Mouse (Mus musculus) kidney, adult 2 months (tissue): ENCODE results near the gene Fam3c. TPM values are rescaled to one million over a fixed set of nuclear protein-coding genes. Genes with fewer than 3 reads are reported as not detected.

Experiments
- DNase-seq: peaks from one replicate; pipeline ENCODE4 v3.0.0; 2021
- H3K27ac ChIP-seq: fragments of 200-500 bp; 2 replicates; pipeline ENCODE4 v1.5.1; 2012; ENCODE audit warnings: low read depth, low read length, control low read depth, inconsistent platforms; ENCODE audit not compliant: insufficient read depth
- H3K27me3 ChIP-seq: fragments of 200-500 bp; replicated peaks from 2 replicates; pipeline ENCODE4 v1.6.1; 2012; ENCODE audit warnings: mild to moderate bottlenecking, moderate library complexity, low read length, inconsistent platforms; ENCODE audit not compliant: control insufficient read depth, insufficient read depth
- H3K36me3 ChIP-seq: fragments of 200-500 bp; 2 replicates; pipeline ENCODE4 v1.6.1; 2012; ENCODE audit warnings: mild to moderate bottlenecking, moderate library complexity, low read length, inconsistent platforms; ENCODE audit not compliant: control insufficient read depth, insufficient read depth
- H3K4me1 ChIP-seq: fragments of 200-500 bp; 2 replicates; pipeline ENCODE4 v1.6.1; 2011; ENCODE audit warnings: low read length; ENCODE audit not compliant: control insufficient read depth, insufficient read depth
- H3K4me3 ChIP-seq: fragments of 200-500 bp; 2 replicates; pipeline ENCODE4 v1.5.1; 2011; ENCODE audit warnings: mild to moderate bottlenecking, low read depth, low read length, control low read depth; ENCODE audit not compliant: insufficient read depth
- CTCF ChIP-seq: fragments of 200-500 bp; conservative IDR thresholded peaks from 2 replicates; pipeline ENCODE4 v1.5.1; 2011; ENCODE audit warnings: low read depth, mild to moderate bottlenecking, control low read depth, low read length, moderate library complexity, mixed read lengths; ENCODE audit not compliant: insufficient read depth, insufficient read length
- POLR2A ChIP-seq: fragments of 200-500 bp; IDR thresholded peaks from one replicate; pipeline ENCODE4 v1.6.1; 2011; ENCODE audit warnings: low read depth, low read length, control low read depth
- WGBS: fragments of 180-500 bp; shearing (Covaris S2); methylation state at CpG from one replicate; pipeline ENCODE4 v1.1.7; 2018; 5-methylcytosine and 5-hydroxymethylcytosine counted together
- polyA plus RNA-seq: library from polyadenylated mRNA; depleted of rRNA; stranded (reverse); fragments of >200 nt; gene quantifications from 2 replicates; pipeline ENCODE4 v1.2.3, GENCODE M21; 2012

The Fam3c gene
- polyA plus RNA-seq, 1 experiment = 5.3 TPM

- Histone ChIP-seq H3K4me3 (no peak overlapping the region), H3K27ac (no peak overlapping the region), H3K27me3 (peaks cover 4% of the 10 kb centered on the region), H3K36me3 (no peaks in the 10 kb centered on the region), H3K4me1 (no peaks in the 10 kb centered on the region; the same call in 1 of the 2 replicates)
- DNase-seq = no peak
- WGBS = 73% methylated on average over 3 of the region's 3 CpGs
- no peak for TF ChIP-seq CTCF
- TF ChIP-seq POLR2A = no peak
Measured at GRCm38 (mm10) chr6:22293922-22294321, 62.1 kb downstream of the Fam3c start.

GRCm38 (mm10) chr6:22292056-22292455 is 64.0 kb downstream of the Fam3c start:
- DNase-seq = no peak
- no peak overlapping the region for H3K27ac ChIP-seq
- TF ChIP-seq CTCF = no peak
- TF ChIP-seq POLR2A = no peak
- peaks cover 4% of the 10 kb centered on the region for H3K27me3 ChIP-seq
- 39% methylated on average over 4 of the region's 4 CpGs for WGBS
- no peaks in the 10 kb centered on the region for H3K36me3 ChIP-seq
- no peak overlapping the region for H3K4me3 ChIP-seq
- H3K4me1 ChIP-seq = no peaks in the 10 kb centered on the region; the same call in 1 of the 2 replicates

GRCm38 (mm10) chr6:22290790-22291189 is 65.3 kb downstream of the Fam3c start:
- H3K36me3 ChIP-seq = no peaks in the 10 kb centered on the region
- H3K4me3 ChIP-seq = no peak overlapping the region
- no peak for DNase-seq
- WGBS = 84% methylated on average over 8 of the region's 8 CpGs
- no peaks in the 10 kb centered on the region for H3K4me1 ChIP-seq
- peaks cover 4% of the 10 kb centered on the region for H3K27me3 ChIP-seq
- H3K27ac ChIP-seq = no peak overlapping the region
- TF ChIP-seq CTCF (no peak), POLR2A (no peak)

- peaks cover 4% of the 10 kb centered on the region for H3K27me3 ChIP-seq
- TF ChIP-seq CTCF (no peak), POLR2A (no peak)
- DNase-seq = no peak
- no peak overlapping the region for H3K4me3 ChIP-seq
- H3K4me1 ChIP-seq = no peaks in the 10 kb centered on the region
- WGBS = 7% methylated on average over 21 of the region's 21 CpGs
- no peaks in the 10 kb centered on the region for H3K36me3 ChIP-seq
- no peak overlapping the region for H3K27ac ChIP-seq
Measured at GRCm38 (mm10) chr6:22289461-22290021, 66.5 kb downstream of the Fam3c start.

GRCm38 (mm10) chr6:22288737-22289460 is 67.1 kb downstream of the Fam3c start:
- WGBS = 3% methylated on average over 38 of the region's 38 CpGs
- no peaks in the 10 kb centered on the region for H3K4me1 ChIP-seq
- no peak for DNase-seq
- no peak overlapping the region for H3K4me3 ChIP-seq
- H3K27me3 ChIP-seq = peaks cover 4% of the 10 kb centered on the region
- TF ChIP-seq POLR2A = no peak
- no peak for TF ChIP-seq CTCF
- no peak overlapping the region for H3K27ac ChIP-seq
- H3K36me3 ChIP-seq = no peaks in the 10 kb centered on the region

- TF ChIP-seq CTCF = no peak
- TF ChIP-seq POLR2A = no peak
- Histone ChIP-seq H3K36me3 (no peaks in the 10 kb centered on the region), H3K27ac (no peak within 1 kb of the TSS), H3K27me3 (peaks cover 3% of the 10 kb centered on the region), H3K4me3 (no peak within 1 kb of the TSS), H3K4me1 (no peaks in the 10 kb centered on the region)
- no peak for DNase-seq
- 8% methylated on average over 20 of the region's 20 CpGs for WGBS
Measured at GRCm38 (mm10) chr6:22288004-22288736, 67.9 kb downstream of the Fam3c start, which contains the start of gene Wnt16. Wnt16 (plus strand) TSS chr6:22288227.

- H3K4me3 ChIP-seq = no peak overlapping the region
- WGBS = 83% methylated on average over 4 of the region's 4 CpGs
- no peak overlapping the region for H3K27ac ChIP-seq
- no peaks in the 10 kb centered on the region for H3K27me3 ChIP-seq
- TF ChIP-seq CTCF = no peak
- no peak for TF ChIP-seq POLR2A
- H3K36me3 ChIP-seq = no peaks in the 10 kb centered on the region
- DNase-seq = no peak
- H3K4me1 ChIP-seq = no peaks in the 10 kb centered on the region
Measured at GRCm38 (mm10) chr6:22282405-22282804, 73.6 kb downstream of the Fam3c start.
